Mouse (Mus musculus): ENCODE measurements around the gene Rnf39. TPM values are rescaled to one million over a fixed set of nuclear protein-coding genes. Genes with fewer than 3 reads are reported as not detected.

Rnf39 gene
- polyA plus RNA-seq, 1 experiment from 2014 or later = 2.6 TPM

GRCm38 (mm10) chr17:36908235-36908634, 34.5 kb upstream of the Rnf39 start:
- Histone ChIP-seq H3K4me3 (ENCODE audit: low read length) (no peak overlapping the region), H3K27me3 (replicated peaks; ENCODE audit: control insufficient read depth, insufficient read depth, low read length) (no peaks in the 10 kb centered on the region), H3K36me3 (ENCODE audit: control insufficient read depth, insufficient read depth, low read length) (no peaks in the 10 kb centered on the region), H3K9me3 (ENCODE audit: control insufficient read depth, low read length) (no peaks in the 10 kb centered on the region), H3K4me2 (ENCODE audit: low read length) (no peak overlapping the region), H3K4me1 (ENCODE audit: control insufficient read depth, insufficient read depth, low read depth, low read length) (no peaks in the 10 kb centered on the region), H3K27ac (ENCODE audit: low read depth, low read length) (no peak overlapping the region), H3K9ac (ENCODE audit: low read depth, low read length) (no peak overlapping the region)
- ATAC-seq = no peak
- WGBS = 53% methylated on average over 1 of the region's 1 CpGs

GRCm38 (mm10) chr17:36909802-36910201, 32.9 kb upstream of the Rnf39 start:
- Histone ChIP-seq H3K36me3 (ENCODE audit: control insufficient read depth, insufficient read depth, low read length) (no peaks in the 10 kb centered on the region), H3K27ac (ENCODE audit: low read depth, low read length) (no peak overlapping the region), H3K4me1 (ENCODE audit: control insufficient read depth, insufficient read depth, low read depth, low read length) (no peaks in the 10 kb centered on the region), H3K27me3 (replicated peaks; ENCODE audit: control insufficient read depth, insufficient read depth, low read length) (no peaks in the 10 kb centered on the region), H3K4me3 (ENCODE audit: low read length) (no peak overlapping the region), H3K9me3 (ENCODE audit: control insufficient read depth, low read length) (no peaks in the 10 kb centered on the region), H3K4me2 (ENCODE audit: low read length) (no peak overlapping the region), H3K9ac (ENCODE audit: low read depth, low read length) (no peak overlapping the region)
- no peak for ATAC-seq
- WGBS = 66% methylated on average over 4 of the region's 4 CpGs

- Histone ChIP-seq H3K9me3 (ENCODE audit: control insufficient read depth, low read length) (no peaks in the 10 kb centered on the region), H3K27me3 (replicated peaks; ENCODE audit: control insufficient read depth, insufficient read depth, low read length) (no peaks in the 10 kb centered on the region), H3K4me2 (ENCODE audit: low read length) (no peak overlapping the region), H3K4me1 (ENCODE audit: control insufficient read depth, insufficient read depth, low read depth, low read length) (no peaks in the 10 kb centered on the region), H3K4me3 (ENCODE audit: low read length) (no peak overlapping the region), H3K9ac (ENCODE audit: low read depth, low read length) (no peak overlapping the region), H3K27ac (ENCODE audit: low read depth, low read length) (no peak overlapping the region), H3K36me3 (ENCODE audit: control insufficient read depth, insufficient read depth, low read length) (no peaks in the 10 kb centered on the region)
- WGBS = 69% methylated on average over 2 of the region's 2 CpGs
- no peak for ATAC-seq
These were observed 30.7 kb upstream of the Rnf39 start for GRCm38 (mm10) chr17:36912031-36912430.

- Histone ChIP-seq H3K4me3 (ENCODE audit: low read length) (no peak overlapping the region), H3K9me3 (ENCODE audit: control insufficient read depth, low read length) (no peaks in the 10 kb centered on the region), H3K4me2 (ENCODE audit: low read length) (no peak overlapping the region), H3K27me3 (replicated peaks; ENCODE audit: control insufficient read depth, insufficient read depth, low read length) (no peaks in the 10 kb centered on the region), H3K36me3 (ENCODE audit: control insufficient read depth, insufficient read depth, low read length) (no peaks in the 10 kb centered on the region), H3K27ac (ENCODE audit: low read depth, low read length) (no peak overlapping the region), H3K9ac (ENCODE audit: low read depth, low read length) (no peak overlapping the region), H3K4me1 (ENCODE audit: control insufficient read depth, insufficient read depth, low read depth, low read length) (no peaks in the 10 kb centered on the region)
- WGBS = 12% methylated on average over 2 of the region's 2 CpGs
- no peak for ATAC-seq
These were observed 28.6 kb upstream of the Rnf39 start for GRCm38 (mm10) chr17:36914108-36914507.

- no peak for ATAC-seq
- WGBS = 11% methylated on average over 9 of the region's 9 CpGs
- H3K27me3 ChIP-seq (replicated peaks; ENCODE audit: control insufficient read depth, insufficient read depth, low read length) = no peaks in the 10 kb centered on the region
- H3K4me3 ChIP-seq (ENCODE audit: low read length) = no peak overlapping the region
- no peak overlapping the region for H3K27ac ChIP-seq (ENCODE audit: low read depth, low read length)
- H3K9ac ChIP-seq (ENCODE audit: low read depth, low read length) = no peak overlapping the region
- no peaks in the 10 kb centered on the region for H3K36me3 ChIP-seq (ENCODE audit: control insufficient read depth, insufficient read depth, low read length)
- H3K4me2 ChIP-seq (ENCODE audit: low read length) = no peak overlapping the region
- H3K4me1 ChIP-seq (ENCODE audit: control insufficient read depth, insufficient read depth, low read depth, low read length) = no peaks in the 10 kb centered on the region
- no peaks in the 10 kb centered on the region for H3K9me3 ChIP-seq (ENCODE audit: control insufficient read depth, low read length)
These were observed 27.6 kb upstream of the Rnf39 start for GRCm38 (mm10) chr17:36915076-36915475.

- no peak for ATAC-seq
- Histone ChIP-seq H3K9ac (ENCODE audit: low read depth, low read length) (no peak overlapping the region), H3K4me2 (ENCODE audit: low read length) (no peak overlapping the region), H3K36me3 (ENCODE audit: control insufficient read depth, insufficient read depth, low read length) (no peaks in the 10 kb centered on the region), H3K4me3 (ENCODE audit: low read length) (no peak overlapping the region), H3K27me3 (replicated peaks; ENCODE audit: control insufficient read depth, insufficient read depth, low read length) (no peaks in the 10 kb centered on the region), H3K27ac (ENCODE audit: low read depth, low read length) (no peak overlapping the region), H3K9me3 (ENCODE audit: control insufficient read depth, low read length) (no peaks in the 10 kb centered on the region), H3K4me1 (ENCODE audit: control insufficient read depth, insufficient read depth, low read depth, low read length) (no peaks in the 10 kb centered on the region)
- WGBS = 53% methylated on average over 15 of the region's 15 CpGs
These were observed 22.5 kb upstream of the Rnf39 start for GRCm38 (mm10) chr17:36920239-36920638.

GRCm38 (mm10) chr17:36922715-36923114, 20.0 kb upstream of the Rnf39 start:
- no peaks in the 10 kb centered on the region for H3K36me3 ChIP-seq (ENCODE audit: control insufficient read depth, insufficient read depth, low read length)
- H3K4me1 ChIP-seq (ENCODE audit: control insufficient read depth, insufficient read depth, low read depth, low read length) = no peaks in the 10 kb centered on the region
- no peak overlapping the region for H3K4me3 ChIP-seq (ENCODE audit: low read length)
- H3K27me3 ChIP-seq (replicated peaks; ENCODE audit: control insufficient read depth, insufficient read depth, low read length) = no peaks in the 10 kb centered on the region
- 86% methylated on average over 4 of the region's 4 CpGs for WGBS
- H3K4me2 ChIP-seq (ENCODE audit: low read length) = no peak overlapping the region
- no peak for ATAC-seq
- H3K9ac ChIP-seq (ENCODE audit: low read depth, low read length) = no peak overlapping the region
- H3K9me3 ChIP-seq (ENCODE audit: control insufficient read depth, low read length) = no peaks in the 10 kb centered on the region
- no peak overlapping the region for H3K27ac ChIP-seq (ENCODE audit: low read depth, low read length)

- Histone ChIP-seq H3K27me3 (replicated peaks; ENCODE audit: control insufficient read depth, insufficient read depth, low read length) (no peaks in the 10 kb centered on the region), H3K4me2 (ENCODE audit: low read length) (no peak overlapping the region), H3K9me3 (ENCODE audit: control insufficient read depth, low read length) (no peaks in the 10 kb centered on the region), H3K4me3 (ENCODE audit: low read length) (no peak overlapping the region), H3K4me1 (ENCODE audit: control insufficient read depth, insufficient read depth, low read depth, low read length) (no peaks in the 10 kb centered on the region), H3K27ac (ENCODE audit: low read depth, low read length) (no peak overlapping the region), H3K36me3 (ENCODE audit: control insufficient read depth, insufficient read depth, low read length) (no peaks in the 10 kb centered on the region), H3K9ac (ENCODE audit: low read depth, low read length) (no peak overlapping the region)
- WGBS = 68% methylated on average over 4 of the region's 4 CpGs
- no peak for ATAC-seq
These were observed 19.2 kb upstream of the Rnf39 start for GRCm38 (mm10) chr17:36923491-36923890.

- WGBS = 67% methylated on average over 10 of the region's 10 CpGs
- Histone ChIP-seq H3K9ac (ENCODE audit: low read depth, low read length) (no peak overlapping the region), H3K27ac (ENCODE audit: low read depth, low read length) (no peak overlapping the region), H3K36me3 (ENCODE audit: control insufficient read depth, insufficient read depth, low read length) (no peaks in the 10 kb centered on the region), H3K4me1 (ENCODE audit: control insufficient read depth, insufficient read depth, low read depth, low read length) (no peaks in the 10 kb centered on the region), H3K4me2 (ENCODE audit: low read length) (no peak overlapping the region), H3K27me3 (replicated peaks; ENCODE audit: control insufficient read depth, insufficient read depth, low read length) (no peaks in the 10 kb centered on the region), H3K4me3 (ENCODE audit: low read length) (no peak overlapping the region), H3K9me3 (ENCODE audit: control insufficient read depth, low read length) (no peaks in the 10 kb centered on the region)
- ATAC-seq = no peak
These were observed 15.1 kb upstream of the Rnf39 start for GRCm38 (mm10) chr17:36927496-36928120.

Data from hindbrain, embryonic 16.5 days (tissue).